Mouse (Mus musculus): ENCODE results near the gene Ascc1. TPM values are rescaled to one million over a fixed set of nuclear protein-coding genes. Genes with fewer than 3 reads are reported as not detected.

Gene Ascc1
- polyA plus RNA-seq, 1 experiment, result 31.5 TPM

Other genes starting within 250 kb of the Ascc1 start
- gene Dnajb12, start 123.2 kb upstream of the Ascc1 start, polyA plus RNA-seq (2012; rRNA removed), result 50.2 and 73.4 TPM in 2 replicates
- 94.7 and 116 TPM in 2 replicates for gene Ddit4, start 51.0 kb upstream of the Ascc1 start, polyA plus RNA-seq (2012; rRNA removed)
- 67.6 and 96.9 TPM in 2 replicates for gene Anapc16, start 330 bp downstream of the Ascc1 start, polyA plus RNA-seq (2012; rRNA removed)
- gene Spock2, start 103.4 kb downstream of the Ascc1 start, polyA plus RNA-seq (2012; rRNA removed), result 29.0 and 38.6 TPM in 2 replicates
- 1.2 and 1.4 TPM in 2 replicates for gene Chst3, start 216.5 kb downstream of the Ascc1 start, polyA plus RNA-seq (2012; rRNA removed)

Data from gonadal fat pad, adult 2 months (tissue).